8 mouse cellular contexts compared by ENCODE assay signal in the genomic region with DNA sequence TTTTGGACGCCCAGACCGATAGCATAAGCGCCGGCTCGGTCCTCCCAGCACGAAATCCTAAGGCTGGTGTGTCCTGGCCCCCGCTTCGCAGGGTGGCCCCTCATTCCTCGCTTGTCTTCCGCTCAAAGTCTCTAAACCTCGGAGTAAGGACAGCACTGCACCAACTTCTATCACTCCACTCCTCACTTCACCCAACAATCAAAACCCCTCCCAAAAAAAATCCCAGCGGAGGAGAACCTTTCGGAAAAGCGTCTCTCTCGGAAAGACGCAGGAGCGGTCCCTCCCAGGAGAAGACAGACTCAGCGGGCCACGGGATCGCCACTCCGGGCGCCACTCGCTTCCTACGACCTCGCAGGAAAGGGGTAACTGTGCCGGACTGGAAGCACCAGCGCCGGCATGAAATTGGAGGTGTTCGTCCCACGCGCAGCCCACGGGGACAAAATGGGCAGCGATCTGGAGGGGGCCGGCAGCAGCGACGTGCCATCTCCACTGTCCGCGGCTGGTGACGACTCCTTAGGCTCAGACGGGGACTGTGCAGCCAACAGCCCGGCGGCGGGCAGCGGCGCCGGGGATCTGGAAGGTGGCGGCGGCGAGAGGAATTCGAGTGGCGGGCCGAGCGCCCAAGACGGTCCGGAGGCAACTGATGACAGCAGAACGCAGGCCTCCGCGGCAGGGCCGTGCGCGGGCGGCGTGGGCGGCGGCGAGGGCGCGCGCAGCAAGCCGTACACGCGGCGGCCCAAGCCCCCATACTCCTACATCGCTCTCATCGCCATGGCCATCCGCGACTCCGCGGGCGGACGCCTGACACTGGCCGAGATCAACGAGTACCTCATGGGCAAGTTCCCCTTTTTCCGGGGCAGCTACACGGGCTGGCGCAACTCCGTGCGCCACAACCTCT. TPM values are rescaled to one million over a fixed set of nuclear protein-coding genes. Genes with fewer than 3 reads are reported as not detected.
DNase-seq lines count a peak whose midpoint lies in the region; ATAC-seq lines count a peak whose summit lies in the region.

A gene (minus strand): TSS at position 813 of the 898 bp plus-strand sequence.

- peak; percentile 65 for ATAC-seq in forebrain, embryonic 13.5 days
- ATAC-seq in limb, embryonic 15.5 days (ENCODE audit: insufficient number of reproducible peaks, low FRiP score, low TSS enrichment, low read depth) = no peak
- peak; percentile 29 for ATAC-seq in midbrain, embryonic 14.5 days (ENCODE audit: low FRiP score, low TSS enrichment)

- H3K27me3 ChIP-seq in forebrain, embryonic 13.5 days = peaks cover 95% of the 10 kb centered on the region
- peaks cover 96% of the 10 kb centered on the region for H3K27me3 ChIP-seq in limb, embryonic 15.5 days
- H3K27me3 ChIP-seq in midbrain, embryonic 14.5 days (ENCODE audit: control insufficient read depth, insufficient read depth, low read length) = peaks cover 82% of the 10 kb centered on the region

- under 1% methylated on average over 87 of the region's 88 CpGs for WGBS in forebrain, embryonic 13.5 days
- WGBS in limb, embryonic 15.5 days = under 1% methylated on average over 87 of the region's 88 CpGs
- under 1% methylated on average over 88 of the region's 88 CpGs for WGBS in midbrain, embryonic 14.5 days

- H3K4me1 ChIP-seq in forebrain, embryonic 13.5 days = peaks cover 28% of the 10 kb centered on the region
- peaks cover 30% of the 10 kb centered on the region for H3K4me1 ChIP-seq in limb, embryonic 15.5 days
- H3K4me1 ChIP-seq in midbrain, embryonic 14.5 days (ENCODE audit: control insufficient read depth, insufficient read depth, low read length) = peaks cover 12% of the 10 kb centered on the region; the same call in 1 of the 2 replicates

- peak within 1 kb of the TSS; percentile 84 for H3K4me2 ChIP-seq in forebrain, embryonic 13.5 days
- H3K4me2 ChIP-seq in limb, embryonic 15.5 days = peak within 1 kb of the TSS; percentile 99
- peak within 1 kb of the TSS; percentile 97 for H3K4me2 ChIP-seq in midbrain, embryonic 14.5 days (ENCODE audit: low read length)

- no peaks in the 10 kb centered on the region for H3K9me3 ChIP-seq in forebrain, embryonic 13.5 days (replicated peaks)
- no peaks in the 10 kb centered on the region for H3K9me3 ChIP-seq in limb, embryonic 15.5 days
- no peaks in the 10 kb centered on the region for H3K9me3 ChIP-seq in midbrain, embryonic 14.5 days (ENCODE audit: control insufficient read depth, low read length)

- H3K27ac ChIP-seq in forebrain, embryonic 13.5 days = no peak within 1 kb of the TSS; the same call in 1 of the 2 replicates
- H3K27ac ChIP-seq in limb, embryonic 15.5 days = peak within 1 kb of the TSS; percentile 38; the same call in 1 of the 2 replicates
- H3K27ac ChIP-seq in midbrain, embryonic 14.5 days (replicated peaks; ENCODE audit: low read depth, low read length) = peak within 1 kb of the TSS; percentile 41

- no peaks in the 10 kb centered on the region for H3K36me3 ChIP-seq in forebrain, embryonic 13.5 days (ENCODE audit: poor library complexity, severe bottlenecking)
- no peaks in the 10 kb centered on the region for H3K36me3 ChIP-seq in limb, embryonic 15.5 days
- H3K36me3 ChIP-seq in midbrain, embryonic 14.5 days (ENCODE audit: control insufficient read depth, insufficient read depth, low read length) = no peaks in the 10 kb centered on the region

- peak within 1 kb of the TSS; percentile 60 for H3K9ac ChIP-seq in forebrain, embryonic 13.5 days
- H3K9ac ChIP-seq in limb, embryonic 15.5 days = peak within 1 kb of the TSS; percentile 37
- peak within 1 kb of the TSS; percentile 43 for H3K9ac ChIP-seq in midbrain, embryonic 14.5 days (replicated peaks; ENCODE audit: low read length)

- H3K4me3 ChIP-seq in forebrain, embryonic 13.5 days = peak within 1 kb of the TSS; percentile 52
- peak within 1 kb of the TSS; percentile 57 for H3K4me3 ChIP-seq in limb, embryonic 15.5 days
- peak within 1 kb of the TSS; percentile 48 for H3K4me3 ChIP-seq in midbrain, embryonic 14.5 days (replicated peaks; ENCODE audit: low read depth, low read length)

- DNase-seq in heart, adult 18-20 months = peak; percentile 10 to 48
- DNase-seq in heart, adult 8-10 months (ENCODE audit: low spot score) = no peak
- DNase-seq in T-cell, adult 2 months (ENCODE audit: low spot score) = peak; percentile 1
- DNase-seq in induced T-regulatory cell, adult 2 months (ENCODE audit: low read depth) = peak; percentile 26
- DNase-seq in midbrain, embryonic 14.5 days = peak; percentile 55
- peak; percentile 66 for DNase-seq in testis, postnatal 10 days (ENCODE audit: low spot score)

RNA-seq across cellular contexts. Expression of the gene that starts here (rescaled TPM):
- total RNA-seq in heart, adult 18-20 months (2021) = not detected
- total RNA-seq in heart, adult 8-10 months (2022) = under 1 TPM in 1 of 4 experiments, not detected in 3; 0.09 TPM
- not detected in 2 replicates for polyA plus RNA-seq in forebrain, embryonic 13.5 days (2015; fragmentation: Nextera tagmentation; extraction: Ambion mirVana)
- polyA plus RNA-seq in limb, embryonic 15.5 days (2015; fragmentation: Nextera tagmentation; extraction: Ambion mirVana) = not detected in 2 replicates
- polyA plus RNA-seq in midbrain, embryonic 14.5 days (2014; fragmentation: Nextera tagmentation; extraction: Ambion mirVana) = not detected in 2 replicates

Comparison
In these comparisons a context has a peak if more than half of its experiments do, and no peak if none do; other contexts are left out.
1. Peak in DNase-seq in heart, adult 18-20 months; RNA of the gene not detected or under 1 TPM.
2. Peak in ATAC-seq, H3K4me3 ChIP-seq, H3K9ac ChIP-seq and H3K4me2 ChIP-seq in forebrain, embryonic 13.5 days; RNA of the gene not detected or under 1 TPM.
3. Peak in DNase-seq, ATAC-seq, H3K4me3 ChIP-seq, H3K27ac ChIP-seq, H3K9ac ChIP-seq and H3K4me2 ChIP-seq in midbrain, embryonic 14.5 days; RNA of the gene not detected or under 1 TPM.